Mouse (Mus musculus) heart, postnatal 25 days (tissue): ENCODE measurements around the gene Cadps. TPM values are rescaled to one million over a fixed set of nuclear protein-coding genes. Genes with fewer than 3 reads are reported as not detected.

Experiments
- DNase-seq: peaks from one replicate; pipeline ENCODE4 v3.0.0; 2022; ENCODE audit warnings: low spot score
- intact Hi-C: fragments of 180-260 bp; cut with DNase I; formaldehyde crosslinking; loops from one replicate; pipeline ENCODE4 v1.15.1; 2025
- total RNA-seq, 2 experiments: library from RNA; stranded (reverse); gene quantifications; 2 replicates each; pipeline ENCODE4 v1.2.3; 2021

Gene Cadps
- total RNA-seq, 2 experiments from 2014 or later: not detected

- DNase-seq: no peak
- intact Hi-C loops: no loop called here
Measured at GRCm38 (mm10) chr14:12346011-12346864, 476.6 kb downstream of the Cadps start.

- no peak for DNase-seq
- intact Hi-C loops: no loop called here
Measured at GRCm38 (mm10) chr14:12345241-12345921, 477.5 kb downstream of the Cadps start.

GRCm38 (mm10) chr14:12344746-12345240 lies 478.1 kb downstream of the Cadps start:
- intact Hi-C loops: no loop called here
- no peak for DNase-seq

GRCm38 (mm10) chr14:12344061-12344745 lies 478.7 kb downstream of the Cadps start:
- no peak for DNase-seq
- intact Hi-C loops: no loop called here

GRCm38 (mm10) chr14:12343451-12343941 lies 479.4 kb downstream of the Cadps start:
- intact Hi-C loops: no loop called here
- DNase-seq: no peak

GRCm38 (mm10) chr14:12342458-12343131 lies 480.3 kb downstream of the Cadps start:
- no peak for DNase-seq
- intact Hi-C loops: no loop called here

- intact Hi-C loops: no loop called here
- DNase-seq: no peak
Measured at GRCm38 (mm10) chr14:12341789-12342457, 481.0 kb downstream of the Cadps start.

- DNase-seq: no peak
- intact Hi-C loops: no loop called here
Measured at GRCm38 (mm10) chr14:12341075-12341788, 481.6 kb downstream of the Cadps start.

- intact Hi-C loops: no loop called here
- DNase-seq: no peak
Measured at GRCm38 (mm10) chr14:12340238-12341074, 482.4 kb downstream of the Cadps start.

GRCm38 (mm10) chr14:12338811-12339565 lies 483.9 kb downstream of the Cadps start:
- intact Hi-C loops: no loop called here
- no peak for DNase-seq

- intact Hi-C loops: no loop called here
- no peak for DNase-seq
Measured at GRCm38 (mm10) chr14:12337998-12338809, 484.7 kb downstream of the Cadps start.

- intact Hi-C loops: no loop called here
- DNase-seq: no peak
Measured at GRCm38 (mm10) chr14:12337421-12337997, 485.4 kb downstream of the Cadps start.

GRCm38 (mm10) chr14:12334925-12335324 lies 488.0 kb downstream of the Cadps start:
- intact Hi-C loops: no loop called here
- no peak for DNase-seq

GRCm38 (mm10) chr14:12333622-12334021 lies 489.3 kb downstream of the Cadps start:
- intact Hi-C loops: no loop called here

More at GRCm38 (mm10) chr14:12333622-12334021, 489.3 kb downstream of the Cadps start:
- no peak for DNase-seq
